Mouse (Mus musculus) ES-Bruce4 (cell line): ENCODE measurements at regions not wholly inside any gene's neighbourhood (a gene's known extent, or its start where the extent isn't known, plus 50 kb on each side); places are given as distances from the start of the nearest gene placed in this dataset.
"Not testable (repeated sequence)": the region's sequence is repeated elsewhere in the genome, so short reads cannot be mapped to it uniquely, and the experiment has no call there.

Experiments used
- CTCF ChIP-seq: IDR thresholded peaks from one replicate; pipeline ENCODE4 v1.8.1; 2011; ENCODE audit warnings: low read depth, low read length
- POLR2A ChIP-seq: IDR thresholded peaks from one replicate; pipeline ENCODE4 v1.8.1; 2011; ENCODE audit warnings: low read length; ENCODE audit not compliant: insufficient read depth

- TF ChIP-seq CTCF, POLR2A: not testable (repeated sequence)
These were observed 276.8 kb downstream of the 1810013L24Rik start for GRCm38 (mm10) chr16:9106676-9107075.
